Mouse (Mus musculus) kidney, postnatal 0 days (tissue): Measurements from ENCODE around the gene Cers3. TPM values are rescaled to one million over a fixed set of nuclear protein-coding genes. Genes with fewer than 3 reads are reported as not detected.

Experiments
- ATAC-seq: fragments of 200-750 bp; cut with Nextera tagmentation; replicated peaks from 2 replicates; pipeline ENCODE4 v1.8.0; 2017; ENCODE audit warnings: low read depth, moderate number of reproducible peaks, moderate TSS enrichment, moderate library complexity; ENCODE audit not compliant: low FRiP score
- DNase-seq: peaks from one replicate; pipeline ENCODE4 v3.0.0-alpha.2; 2016; ENCODE audit warnings: low spot score
- H3K27ac ChIP-seq: fragments of 300-500 bp; sonication (generic); 2 replicates; pipeline ENCODE4 v1.5.1; 2014; ENCODE audit warnings: mild to moderate bottlenecking
- H3K27me3 ChIP-seq: fragments of 300-500 bp; sonication (generic); 2 replicates; pipeline ENCODE4 v1.6.1; 2014; ENCODE audit warnings: low read length, mixed read lengths; ENCODE audit not compliant: insufficient read depth
- H3K36me3 ChIP-seq: fragments of 300-500 bp; sonication (generic); 2 replicates; pipeline ENCODE4 v1.6.1; 2014; ENCODE audit warnings: low read length, mixed read lengths; ENCODE audit not compliant: insufficient read depth
- H3K4me1 ChIP-seq: fragments of 300-500 bp; sonication (generic); replicated peaks from 2 replicates; pipeline ENCODE4 v1.6.1; 2014; ENCODE audit warnings: antibody characterized with exemption, low read length, mixed read lengths; ENCODE audit not compliant: insufficient read depth
- H3K4me2 ChIP-seq: fragments of 300-500 bp; sonication (generic); 2 replicates; pipeline ENCODE4 v1.6.1; 2014; ENCODE audit warnings: mild to moderate bottlenecking, low read length, moderate library complexity, mixed read lengths
- H3K4me3 ChIP-seq: fragments of 300-500 bp; sonication (generic); replicated peaks from 2 replicates; pipeline ENCODE4 v1.5.1; 2014; ENCODE audit warnings: low read depth, low read length
- H3K9ac ChIP-seq: fragments of 300-500 bp; sonication (generic); 2 replicates; pipeline ENCODE4 v1.6.1; 2014; ENCODE audit warnings: low read depth, low read length
- H3K9me3 ChIP-seq: fragments of 300-500 bp; sonication (generic); replicated peaks from 2 replicates; pipeline ENCODE4 v1.6.1; 2016; ENCODE audit warnings: low read length, inconsistent platforms, mixed read lengths
- CTCF ChIP-seq: IDR thresholded peaks from 2 replicates; pipeline ENCODE4 v1.5.1; 2016; ENCODE audit warnings: antibody characterized with exemption, low read depth, mild to moderate bottlenecking, moderate library complexity
- WGBS: fragments of 180-500 bp; shearing (Covaris S2); extraction: QIAGEN DNeasy Blood & Tissue Kit; methylation state at CpG from one replicate; pipeline ENCODE4 v1.1.7; 2014; 5-methylcytosine and 5-hydroxymethylcytosine counted together
- polyA plus RNA-seq: library from polyadenylated mRNA; unstranded; fragments of >200 nt; fragmentation: Nextera tagmentation; extraction: Ambion mirVana; gene quantifications from 2 replicates; pipeline ENCODE4 v1.2.1, GENCODE M21; 2015

Gene Cers3
- polyA plus RNA-seq: 2.1 and 2.7 TPM in 2 replicates

GRCm38 (mm10) chr7:66743377-66743781 is at the start of gene Cers3:
Gene Cers3, plus strand, starts transcription at chr7:66743504.
- H3K4me1 ChIP-seq: no peaks in the 10 kb centered on the region
- no peak within 1 kb of the TSS for H3K27ac ChIP-seq
- no peaks in the 10 kb centered on the region for H3K27me3 ChIP-seq
- H3K9me3 ChIP-seq: no peaks in the 10 kb centered on the region
- no peak within 1 kb of the TSS for H3K9ac ChIP-seq
- ATAC-seq: no peak
- no peak for DNase-seq
- 67% methylated on average over 9 of the region's 9 CpGs for WGBS
- H3K4me2 ChIP-seq: no peak within 1 kb of the TSS
- no peak for TF ChIP-seq CTCF
- no peaks in the 10 kb centered on the region for H3K36me3 ChIP-seq
- H3K4me3 ChIP-seq: no peak within 1 kb of the TSS

DNA sequence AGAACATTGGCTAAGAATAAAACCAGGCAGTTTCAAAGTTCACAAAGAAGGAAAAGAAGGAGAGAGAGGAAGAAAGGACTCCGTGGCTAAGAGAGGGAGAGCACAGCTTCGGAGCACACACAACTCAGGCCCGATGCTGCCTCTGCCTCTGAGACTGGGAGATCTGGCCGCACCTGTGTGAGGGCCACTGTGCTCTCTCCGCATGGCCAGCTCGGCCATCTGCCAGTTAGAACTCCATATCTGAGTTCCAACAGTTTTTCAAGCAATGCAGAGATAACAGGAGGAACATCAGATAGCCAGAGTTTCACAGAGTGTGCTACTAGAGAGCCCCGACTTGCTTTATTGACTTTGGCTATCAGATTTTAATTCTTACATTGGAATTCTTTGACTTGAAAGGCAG is 48.8 kb upstream of the Cers3 start:
- H3K36me3 ChIP-seq: 0 out of 2 replicates have a peak, but pooled peaks cover 9% of the 10 kb centered on the region
- peaks cover 4% of the 10 kb centered on the region; the same call in 1 of the 2 replicates for H3K4me1 ChIP-seq
- ATAC-seq (no peak), DNase-seq (no peak)
- H3K4me2 ChIP-seq: no peak overlapping the region
- H3K27me3 ChIP-seq: no peaks in the 10 kb centered on the region
- no peak overlapping the region for H3K27ac ChIP-seq
- H3K9ac ChIP-seq: no peak overlapping the region
- no peak for TF ChIP-seq CTCF
- 66% methylated on average over 7 of the region's 7 CpGs for WGBS
- H3K9me3 ChIP-seq: no peaks in the 10 kb centered on the region
- no peak overlapping the region for H3K4me3 ChIP-seq

GRCm38 (mm10) chr7:66702721-66703120 is 40.6 kb upstream of the Cers3 start:
- H3K4me1 ChIP-seq: no peaks in the 10 kb centered on the region
- H3K4me3 ChIP-seq: no peak overlapping the region
- 91% methylated on average over 7 of the region's 7 CpGs for WGBS
- H3K9ac ChIP-seq: no peak overlapping the region
- no peak overlapping the region for H3K27ac ChIP-seq
- no peaks in the 10 kb centered on the region for H3K9me3 ChIP-seq
- ATAC-seq: no peak
- DNase-seq: no peak
- no peak for TF ChIP-seq CTCF
- 0 out of 2 replicates have a peak, but pooled peaks cover 14% of the 10 kb centered on the region for H3K36me3 ChIP-seq
- H3K27me3 ChIP-seq: no peaks in the 10 kb centered on the region
- H3K4me2 ChIP-seq: no peak overlapping the region

GRCm38 (mm10) chr7:66704631-66705030 is 38.7 kb upstream of the Cers3 start:
- H3K4me2 ChIP-seq: no peak overlapping the region
- DNase-seq (no peak), ATAC-seq (no peak)
- H3K9me3 ChIP-seq: no peaks in the 10 kb centered on the region
- H3K27me3 ChIP-seq: no peaks in the 10 kb centered on the region
- no peak overlapping the region for H3K27ac ChIP-seq
- TF ChIP-seq CTCF: no peak
- H3K4me3 ChIP-seq: no peak overlapping the region
- H3K9ac ChIP-seq: no peak overlapping the region
- no peaks in the 10 kb centered on the region for H3K4me1 ChIP-seq
- H3K36me3 ChIP-seq: peaks cover 15% of the 10 kb centered on the region; the same call in 1 of the 2 replicates
- WGBS: 92% methylated on average over 3 of the region's 3 CpGs

DNA sequence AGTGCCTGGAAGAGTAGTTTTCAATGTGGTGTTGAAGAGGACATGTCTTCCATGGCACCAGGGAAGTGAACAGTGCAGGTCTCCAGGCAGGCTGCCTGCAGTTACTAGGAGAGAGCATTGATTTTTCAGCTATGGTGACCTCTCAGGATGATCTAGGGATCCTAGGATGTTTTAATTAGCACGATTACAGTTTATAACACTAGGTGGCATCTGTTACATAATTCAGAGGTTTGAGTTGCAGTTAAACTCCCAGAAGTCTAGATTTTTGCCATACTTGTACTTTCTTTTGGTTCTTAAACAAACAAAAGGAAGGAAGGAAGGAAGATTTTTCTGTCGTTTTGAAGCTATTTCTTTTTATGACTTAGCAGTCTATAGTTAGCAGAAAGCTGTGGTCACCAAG is 32.1 kb upstream of the Cers3 start:
- peaks cover 23% of the 10 kb centered on the region; the same call in 1 of the 2 replicates for H3K36me3 ChIP-seq
- ATAC-seq: no peak
- DNase-seq: peak; percentile 76

DNA sequence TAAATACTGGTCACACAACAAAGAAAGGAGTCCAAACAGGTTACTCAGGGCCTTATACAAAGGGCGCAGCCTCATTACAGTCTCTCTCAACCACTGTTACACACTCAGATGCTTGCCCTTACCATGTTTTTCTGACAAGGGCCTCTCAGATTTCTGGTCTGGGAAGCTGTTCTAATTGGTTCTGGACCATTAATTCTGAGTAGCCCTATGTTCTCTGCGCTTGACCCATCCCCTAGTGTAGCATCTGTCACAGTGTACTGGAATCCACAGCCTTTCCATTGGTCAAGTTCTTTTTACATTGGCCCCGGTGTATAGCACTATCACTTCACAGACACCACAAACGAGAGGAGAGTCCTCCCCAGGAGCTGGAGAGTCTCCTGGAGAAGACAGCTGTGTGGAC is 18.8 kb upstream of the Cers3 start:
- no peak overlapping the region for H3K27ac ChIP-seq
- H3K27me3 ChIP-seq: no peaks in the 10 kb centered on the region
- no peak overlapping the region for H3K4me3 ChIP-seq
- TF ChIP-seq CTCF: no peak
- DNase-seq (peak; percentile 82), ATAC-seq (peak; percentile 65; the same call in 1 of the 2 replicates)
- 39% methylated on average over 4 of the region's 4 CpGs for WGBS
- no peaks in the 10 kb centered on the region for H3K9me3 ChIP-seq
- no peak overlapping the region for H3K9ac ChIP-seq
- H3K36me3 ChIP-seq: 0 out of 2 replicates have a peak, but pooled peaks cover 3% of the 10 kb centered on the region
- H3K4me2 ChIP-seq: no peak overlapping the region
- no peaks in the 10 kb centered on the region for H3K4me1 ChIP-seq

More for the DNA sequence above, 32.1 kb upstream of the Cers3 start:
- peak; percentile 64 for TF ChIP-seq CTCF
- Histone ChIP-seq H3K27me3 (no peaks in the 10 kb centered on the region), H3K4me3 (no peak overlapping the region), H3K4me2 (no peak overlapping the region), H3K27ac (no peak overlapping the region), H3K4me1 (no peaks in the 10 kb centered on the region), H3K9ac (no peak overlapping the region), H3K9me3 (no peaks in the 10 kb centered on the region)
- 33% methylated on average over 2 of the region's 2 CpGs for WGBS

DNA sequence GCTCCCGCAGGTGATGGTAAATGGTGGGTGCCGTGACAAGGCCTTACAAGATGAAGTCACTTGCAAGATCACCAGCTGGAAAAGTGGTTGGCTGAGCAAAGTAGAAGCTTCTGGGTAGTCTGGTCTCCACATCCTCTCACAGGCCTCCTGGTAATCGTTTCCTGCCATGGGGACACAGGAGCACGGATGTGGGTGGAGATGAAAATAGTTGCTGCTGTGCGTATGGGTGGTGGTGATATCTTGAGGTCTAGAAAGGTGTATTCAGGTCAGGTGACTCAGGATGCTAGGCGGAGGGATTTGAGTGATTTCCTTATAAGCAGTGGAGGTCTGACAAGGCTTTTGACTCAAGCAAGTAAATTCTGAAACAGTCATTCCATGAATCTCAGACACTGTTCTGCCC is 18.4 kb upstream of the Cers3 start:
- no peak overlapping the region for H3K4me3 ChIP-seq
- no peak overlapping the region for H3K27ac ChIP-seq
- TF ChIP-seq CTCF: no peak
- DNase-seq (no peak), ATAC-seq (no peak)
- no peak overlapping the region for H3K4me2 ChIP-seq
- H3K9me3 ChIP-seq: no peaks in the 10 kb centered on the region
- H3K27me3 ChIP-seq: no peaks in the 10 kb centered on the region
- no peaks in the 10 kb centered on the region for H3K4me1 ChIP-seq
- 66% methylated on average over 6 of the region's 6 CpGs for whole genome bisulfite sequencing
- H3K36me3 ChIP-seq: 0 out of 2 replicates have a peak, but pooled peaks cover 3% of the 10 kb centered on the region
- H3K9ac ChIP-seq: no peak overlapping the region
